In genomic region chr16:84735166-84736105, GRCm38 (mm10) we compare ENCODE assay signal across 8 mouse cellular contexts. TPM values are rescaled to one million over a fixed set of nuclear protein-coding genes. Genes with fewer than 3 reads are reported as not detected.
DNase-seq lines count a peak whose midpoint lies in the region; ATAC-seq and TF ChIP-seq lines count a peak whose summit lies in the region.

Gene Mrpl39 (minus strand): TSS chr16:84735742.

- peaks cover 7 to 25% of the 10 kb centered on the region in 2 experiments for H3K4me1 ChIP-seq in CH12.LX (ENCODE audit: control insufficient read depth in 1 of 2, insufficient read depth in 2 of 2)
- H3K4me1 ChIP-seq in forebrain, embryonic 11.5 days (replicated peaks; ENCODE audit: control insufficient read depth, insufficient read depth, low read length), result peaks cover 2% of the 10 kb centered on the region; the same call in 1 of the 2 replicates
- peaks cover 6% of the 10 kb centered on the region for H3K4me1 ChIP-seq in heart, postnatal 0 days (ENCODE audit: control insufficient read depth, insufficient read depth)
- peaks cover 5% of the 10 kb centered on the region for H3K4me1 ChIP-seq in liver, embryonic 16.5 days (ENCODE audit: control insufficient read depth, low read depth, low read length)
- peaks cover 19% of the 10 kb centered on the region for H3K4me1 ChIP-seq in neural tube, embryonic 13.5 days (replicated peaks)
- peaks cover 7% of the 10 kb centered on the region for H3K4me1 ChIP-seq in testis, adult 2 months (ENCODE audit: control insufficient read depth, insufficient read depth, low read length)

- H3K9me3 ChIP-seq in CH12.LX (replicated peaks; ENCODE audit: low read length), result no peaks in the 10 kb centered on the region
- H3K9me3 ChIP-seq in forebrain, embryonic 11.5 days (ENCODE audit: control insufficient read depth, low read length), result no peaks in the 10 kb centered on the region
- H3K9me3 ChIP-seq in heart, postnatal 0 days (replicated peaks; ENCODE audit: control insufficient read depth, low read length), result no peaks in the 10 kb centered on the region
- H3K9me3 ChIP-seq in liver, embryonic 16.5 days (replicated peaks; ENCODE audit: control insufficient read depth, low read length), result no peaks in the 10 kb centered on the region
- no peaks in the 10 kb centered on the region for H3K9me3 ChIP-seq in neural tube, embryonic 13.5 days

- peak within 1 kb of the TSS; percentile 68 to 98 (median 86) for H3K4me3 ChIP-seq in CH12.LX (replicated peaks in 1 of 3; ENCODE audit: low read depth in 2 of 3, low read length in 2 of 3, poor library complexity in 1 of 3)
- H3K4me3 ChIP-seq in forebrain, embryonic 11.5 days (ENCODE audit: low read depth, low read length), result peak within 1 kb of the TSS; percentile 62
- peak within 1 kb of the TSS; percentile 79 for H3K4me3 ChIP-seq in heart, postnatal 0 days (ENCODE audit: low read depth, low read length)
- peak within 1 kb of the TSS; percentile 81 for H3K4me3 ChIP-seq in liver, embryonic 16.5 days (ENCODE audit: low read depth, low read length)
- peak within 1 kb of the TSS; percentile 82 for H3K4me3 ChIP-seq in neural tube, embryonic 13.5 days
- H3K4me3 ChIP-seq in testis, adult 2 months (ENCODE audit: control insufficient read depth, low read depth, low read length), result peak within 1 kb of the TSS; percentile 97

- ATAC-seq in forebrain, embryonic 11.5 days (replicated peaks; ENCODE audit: low FRiP score), result peak; percentile 99
- ATAC-seq in heart, postnatal 0 days (ENCODE audit: insufficient read depth, low read depth), result peak; percentile 99
- ATAC-seq in liver, embryonic 16.5 days (ENCODE audit: low read depth), result peak; percentile 98
- ATAC-seq in neural tube, embryonic 13.5 days (ENCODE audit: low read depth), result peak; percentile 100

- H3K4me2 ChIP-seq in CH12.LX (ENCODE audit: insufficient read depth, low read depth, poor library complexity, severe bottlenecking), result peak within 1 kb of the TSS; percentile 100
- H3K4me2 ChIP-seq in forebrain, embryonic 11.5 days (ENCODE audit: low read depth, low read length, severe bottlenecking), result peak within 1 kb of the TSS; percentile 67
- H3K4me2 ChIP-seq in heart, postnatal 0 days (ENCODE audit: low read depth, low read length), result peak within 1 kb of the TSS; percentile 77
- peak within 1 kb of the TSS; percentile 83 for H3K4me2 ChIP-seq in liver, embryonic 16.5 days (ENCODE audit: low read depth, low read length)
- H3K4me2 ChIP-seq in neural tube, embryonic 13.5 days, result peak within 1 kb of the TSS; percentile 74

- H3K27ac ChIP-seq in CH12.LX (ENCODE audit: insufficient read depth, low read depth), result no peak within 1 kb of the TSS
- H3K27ac ChIP-seq in forebrain, embryonic 11.5 days (ENCODE audit: low read depth, low read length), result no peak within 1 kb of the TSS
- H3K27ac ChIP-seq in heart, postnatal 0 days (ENCODE audit: low read depth), result peak within 1 kb of the TSS; percentile 90
- peak within 1 kb of the TSS; percentile 29; the same call in 1 of the 2 replicates for H3K27ac ChIP-seq in liver, embryonic 16.5 days (ENCODE audit: low read length)
- H3K27ac ChIP-seq in neural tube, embryonic 13.5 days (replicated peaks), result peak within 1 kb of the TSS; percentile 70
- peak within 1 kb of the TSS; percentile 79 for H3K27ac ChIP-seq in testis, adult 2 months (ENCODE audit: control insufficient read depth, insufficient read depth, low read depth, low read length)

- peak; percentile 98 for DNase-seq in CH12.LX (ENCODE audit: extremely low read depth)
- peak; percentile 92 for DNase-seq in c-Kit-positive CD71-positive TER-119-negative erythroid progenitor cells, embryonic 14.5 days (ENCODE audit: low read depth)
- peak; percentile 99 for DNase-seq in forebrain, embryonic 11.5 days (ENCODE audit: low spot score)
- peak; percentile 93 for DNase-seq in heart, postnatal 0 days (ENCODE audit: low spot score)
- peak; percentile 97 to 99 for DNase-seq in kidney, postnatal 4 days

- H3K36me3 ChIP-seq in CH12.LX (replicated peaks in 1 of 2; ENCODE audit: control insufficient read depth in 1 of 2, insufficient read depth in 1 of 2, low read length in 1 of 2), result peaks cover 22 to 33% of the 10 kb centered on the region in 2 experiments
- no peaks in the 10 kb centered on the region; the same call in 1 of the 2 replicates for H3K36me3 ChIP-seq in forebrain, embryonic 11.5 days (ENCODE audit: control insufficient read depth, insufficient read depth, low read length)
- peaks cover 16% of the 10 kb centered on the region for H3K36me3 ChIP-seq in heart, postnatal 0 days (replicated peaks; ENCODE audit: control insufficient read depth, insufficient read depth, low read length)
- no peaks in the 10 kb centered on the region for H3K36me3 ChIP-seq in liver, embryonic 16.5 days (ENCODE audit: control insufficient read depth, insufficient read depth)
- peaks cover 20% of the 10 kb centered on the region for H3K36me3 ChIP-seq in neural tube, embryonic 13.5 days
- H3K36me3 ChIP-seq in testis, adult 2 months (ENCODE audit: control insufficient read depth, insufficient read depth, low read length), result no peaks in the 10 kb centered on the region; the same call in 1 of the 2 replicates

- H3K9ac ChIP-seq in CH12.LX (ENCODE audit: insufficient read depth, low read depth), result peak within 1 kb of the TSS; percentile 78
- H3K9ac ChIP-seq in forebrain, embryonic 11.5 days (ENCODE audit: low read length), result peak within 1 kb of the TSS; percentile 82
- peak within 1 kb of the TSS; percentile 70 for H3K9ac ChIP-seq in heart, postnatal 0 days (replicated peaks; ENCODE audit: low read depth, low read length)
- peak within 1 kb of the TSS; percentile 69 for H3K9ac ChIP-seq in liver, embryonic 16.5 days (ENCODE audit: low read depth, low read length)
- H3K9ac ChIP-seq in neural tube, embryonic 13.5 days, result peak within 1 kb of the TSS; percentile 87

- TF ChIP-seq CTCF in CH12.LX (conservative IDR thresholded peaks at IDR 0.05 in 1 of 2, IDR thresholded peaks at IDR 0.05 in 1 of 2; ENCODE audit: low read depth in 2 of 2, low read length in 2 of 2), result peak in 1 of 2 experiments; percentile 99; a peak in 3 of 4 replicates
- TF ChIP-seq CTCF in heart, postnatal 0 days (IDR thresholded peaks at IDR 0.05; ENCODE audit: low read depth), result peak; percentile 82
- peak; percentile 76; the same call in 1 of the 2 replicates for TF ChIP-seq CTCF in testis, adult 2 months (IDR thresholded peaks at IDR 0.05; ENCODE audit: control insufficient read depth, insufficient read depth, insufficient replicate concordance, low read depth, low read length)

- WGBS in forebrain, embryonic 11.5 days, result 2% methylated on average over 66 of the region's 66 CpGs
- under 1% methylated on average over 66 of the region's 66 CpGs for WGBS in heart, postnatal 0 days
- WGBS in liver, embryonic 16.5 days (ENCODE audit: insufficient replicate concordance), result under 1% methylated on average over 60 of the region's 66 CpGs
- 2% methylated on average over 66 of the region's 66 CpGs for WGBS in neural tube, embryonic 13.5 days

- dilution Hi-C loops in CH12.LX (cut with MboI; ENCODE audit: extremely low pct_ligation_motif_present, extremely low pct_unique_long_range_greater_than_20kb, low sequenced_read_pairs), result no loop called here

- peaks cover 16% of the 10 kb centered on the region for H3K79me2 ChIP-seq in CH12.LX (replicated peaks; ENCODE audit: control insufficient read depth, extremely low read depth, insufficient read depth, poor library complexity, severe bottlenecking)

- no peak for TF ChIP-seq EP300 in CH12.LX (IDR thresholded peaks at IDR 0.05; ENCODE audit: low read length)
- peak; percentile 66; the same call in 1 of the 2 replicates for TF ChIP-seq EP300 in heart, postnatal 0 days (IDR thresholded peaks at IDR 0.05; ENCODE audit: low read depth)

- no peaks in the 10 kb centered on the region for H3K27me3 ChIP-seq in CH12.LX (replicated peaks)
- H3K27me3 ChIP-seq in forebrain, embryonic 11.5 days (ENCODE audit: control insufficient read depth, insufficient read depth, low read length), result no peaks in the 10 kb centered on the region
- H3K27me3 ChIP-seq in heart, postnatal 0 days (ENCODE audit: control insufficient read depth, insufficient read depth, low read length), result no peaks in the 10 kb centered on the region
- no peaks in the 10 kb centered on the region for H3K27me3 ChIP-seq in liver, embryonic 16.5 days (ENCODE audit: control insufficient read depth, insufficient read depth, low read depth, low read length)
- H3K27me3 ChIP-seq in neural tube, embryonic 13.5 days, result no peaks in the 10 kb centered on the region
- no peaks in the 10 kb centered on the region for H3K27me3 ChIP-seq in testis, adult 2 months (ENCODE audit: control insufficient read depth, insufficient read depth, low read length)

- in situ Hi-C loops in CH12.LX (cut with MboI; ENCODE audit: low pct_ligation_motif_present, low pct_unique_long_range_greater_than_20kb, low sequenced_read_pairs), result loop anchor here (10.0 kb wide), 1 partner anchor 99 kb away; the partner anchor contains the start of genes Atp5j and Gabpa

- peak; percentile 84 for TF ChIP-seq RAD21 in CH12.LX (IDR thresholded peaks at IDR 0.05; ENCODE audit: low read depth, low read length)

- TF ChIP-seq POLR2A in CH12.LX (IDR thresholded peaks at IDR 0.05; ENCODE audit: low read depth, low read length), result peak; percentile 92
- TF ChIP-seq POLR2A in testis, adult 2 months (IDR thresholded peaks at IDR 0.05; ENCODE audit: control insufficient read depth, low read depth, low read length), result peak; percentile 94

TF ChIP-seq in CH12.LX, 34 proteins besides CTCF, POLR2A, EP300 and RAD21 (continues in another document):
- TF ChIP-seq ZNF384 (IDR thresholded peaks at IDR 0.05; ENCODE audit: low read depth, low read length), result peak; percentile 78
- peak; percentile 74; the same call in 1 of the 2 replicates for TF ChIP-seq E2F4 (IDR thresholded peaks at IDR 0.05; ENCODE audit: insufficient replicate concordance, low read depth, low read length)
- peak; percentile 95 for TF ChIP-seq ELF1 (IDR thresholded peaks at IDR 0.05; ENCODE audit: low read depth, low read length)
- TF ChIP-seq CHD1 (IDR thresholded peaks at IDR 0.05; ENCODE audit: low read depth, low read length), result peak; percentile 95; the same call in 1 of the 2 replicates
- TF ChIP-seq ZKSCAN1 (IDR thresholded peaks at IDR 0.05; ENCODE audit: borderline replicate concordance, low read depth, low read length), result peak; percentile 22; the same call in 1 of the 2 replicates
- TF ChIP-seq MEF2A (IDR thresholded peaks at IDR 0.05; ENCODE audit: borderline replicate concordance, low read depth, low read length), result peak; percentile 95

RNA-seq across cellular contexts. Expression of gene Mrpl39, which starts in this region (rescaled TPM):
- 123 and 128 TPM in 2 replicates for total RNA-seq in CH12.LX (2012; rRNA removed)
- total RNA-seq in CH12.LX (2014; rRNA removed), result 110 and 112 TPM in 2 replicates
- 97.4 and 102 TPM in 2 replicates for polyA plus RNA-seq in CH12.LX (2012; ENCODE audit: insufficient read length, low read depth)
- polyA plus RNA-seq in forebrain, embryonic 11.5 days (2014; fragmentation: Nextera tagmentation; extraction: Ambion mirVana), result 52.2 and 54.2 TPM in 2 replicates
- total RNA-seq in heart, postnatal 0 days (2014; rRNA removed; ENCODE audit: low replicate concordance), result 24.8 and 43.2 TPM in 2 replicates
- 48.9 and 50.6 TPM in 2 replicates for polyA plus RNA-seq in heart, postnatal 0 days (2015; fragmentation: Nextera tagmentation; extraction: Ambion mirVana)
- polyA plus RNA-seq in liver, embryonic 16.5 days (2015; fragmentation: Nextera tagmentation; extraction: Ambion mirVana), result 21.1 and 21.8 TPM in 2 replicates
- 43.5 and 43.6 TPM in 2 replicates for polyA plus RNA-seq in neural tube, embryonic 13.5 days (2015; fragmentation: Nextera tagmentation; extraction: Ambion mirVana)
- polyA plus RNA-seq in testis, adult 2 months (2012; rRNA removed), result 54.7 and 55.8 TPM in 2 replicates

Comparison
In these comparisons a context has a peak if more than half of its experiments do, and no peak if none do; other contexts are left out.
1. H3K27ac ChIP-seq: peak in heart, postnatal 0 days (single experiment), liver, embryonic 16.5 days (single experiment), neural tube, embryonic 13.5 days (single experiment) and testis, adult 2 months (single experiment); none in CH12.LX (single experiment) and forebrain, embryonic 11.5 days (single experiment).
2. Peak in every context shown above with its lines, with median percentiles within 50 percentile points of each other: DNase-seq, H3K4me2 ChIP-seq, H3K4me3 ChIP-seq, H3K9ac ChIP-seq and ATAC-seq.